Mouse (Mus musculus): Measurements from ENCODE around the gene Efcab9.

GRCm38 (mm10) chr11:32530151-32530550, 1.7 kb downstream of the Efcab9 start:
- TF ChIP-seq GABPA (IDR thresholded peaks at IDR 0.05; ENCODE audit: insufficient replicate concordance, low read depth, low read length), result no peak
- TF ChIP-seq POLR2A (IDR thresholded peaks at IDR 0.05; ENCODE audit: low read depth, low read length), result no peak
- no peak for TF ChIP-seq BHLHE40 (IDR thresholded peaks at IDR 0.05; ENCODE audit: low read depth, low read length)
